ENCODE assay signal across 10 mouse cellular contexts in the genomic region with DNA sequence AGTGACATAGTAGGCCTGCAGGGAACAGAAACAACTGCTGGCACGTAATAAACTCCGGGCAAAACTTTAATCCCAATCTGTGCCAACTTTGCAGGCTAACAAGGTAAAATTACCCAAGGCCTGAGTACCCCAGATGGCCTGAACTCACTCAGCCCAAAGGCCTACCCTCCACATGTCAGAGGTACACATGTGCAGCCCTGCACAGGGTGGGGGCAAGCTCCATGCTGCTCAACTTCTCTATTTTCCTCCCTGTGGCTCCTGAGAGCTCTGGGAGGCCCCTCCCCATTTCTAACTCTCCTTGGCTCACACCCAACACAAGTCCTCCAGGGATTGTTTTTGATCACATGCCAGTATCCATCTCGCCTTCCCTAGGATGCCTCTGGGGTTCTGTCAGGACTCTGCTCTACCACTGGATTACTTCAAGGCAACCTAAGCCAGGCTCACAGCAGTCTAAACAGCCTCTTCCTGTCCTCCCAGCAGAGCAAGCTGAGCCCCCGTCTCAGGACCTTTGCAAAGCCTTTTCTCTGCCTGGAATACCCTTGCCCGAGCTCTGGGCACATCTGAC. TPM values are rescaled to one million over a fixed set of nuclear protein-coding genes. Genes with fewer than 3 reads are reported as not detected.
DNase-seq lines count a peak whose midpoint lies in the region; ATAC-seq and TF ChIP-seq lines count a peak whose summit lies in the region.
"Had no signal": no experiment of that assay in that cellular context is flagged by ENCODE, and none has a peak within 500 bp of the region (broad histone marks: within the 10 kb centered on the region; RNA-seq: fewer than 3 reads in every experiment).

No protein-coding gene starts in this region.

- H3K36me3 ChIP-seq in lung, embryonic 14.5 days (ENCODE audit: insufficient read depth) = no peaks in the 10 kb centered on the region
- no peaks in the 10 kb centered on the region for H3K36me3 ChIP-seq in hindbrain, embryonic 11.5 days (ENCODE audit: control insufficient read depth, insufficient read depth, low read length)
- H3K36me3 ChIP-seq in neural tube, embryonic 14.5 days (ENCODE audit: control insufficient read depth, insufficient read depth, low read length) = no peaks in the 10 kb centered on the region

- H3K27ac ChIP-seq in lung, embryonic 14.5 days (ENCODE audit: low read depth) = peak overlapping the region; percentile 88
- peak overlapping the region; percentile 43; the same call in 1 of the 2 replicates for H3K27ac ChIP-seq in hindbrain, embryonic 11.5 days (ENCODE audit: low read depth, low read length)
- peak overlapping the region; percentile 71 for H3K27ac ChIP-seq in neural tube, embryonic 14.5 days (ENCODE audit: low read depth, low read length)

- no peaks in the 10 kb centered on the region; the same call in none of the 2 replicates for H3K27me3 ChIP-seq in lung, embryonic 14.5 days (ENCODE audit: insufficient read depth, low read length)
- no peaks in the 10 kb centered on the region for H3K27me3 ChIP-seq in hindbrain, embryonic 11.5 days (ENCODE audit: control insufficient read depth, insufficient read depth, low read length)
- H3K27me3 ChIP-seq in neural tube, embryonic 14.5 days (ENCODE audit: control insufficient read depth, insufficient read depth, low read length) = peaks cover 2% of the 10 kb centered on the region; the same call in 1 of the 2 replicates

- H3K4me3 ChIP-seq in lung, embryonic 14.5 days (ENCODE audit: low read depth, low read length) = no peak overlapping the region
- no peak overlapping the region for H3K4me3 ChIP-seq in hindbrain, embryonic 11.5 days (ENCODE audit: low read depth, low read length)
- H3K4me3 ChIP-seq in neural tube, embryonic 14.5 days (ENCODE audit: low read depth, low read length) = no peak overlapping the region

- H3K9me3 ChIP-seq in lung, embryonic 14.5 days (ENCODE audit: low read depth, low read length) = no peaks in the 10 kb centered on the region
- H3K9me3 ChIP-seq in hindbrain, embryonic 11.5 days (ENCODE audit: control insufficient read depth, low read length) = no peaks in the 10 kb centered on the region
- no peaks in the 10 kb centered on the region for H3K9me3 ChIP-seq in neural tube, embryonic 14.5 days (ENCODE audit: control insufficient read depth, low read length)

- peak overlapping the region; percentile 50 for H3K4me2 ChIP-seq in lung, embryonic 14.5 days
- H3K4me2 ChIP-seq in hindbrain, embryonic 11.5 days (replicated peaks; ENCODE audit: low read depth, low read length) = no peak overlapping the region
- H3K4me2 ChIP-seq in neural tube, embryonic 14.5 days (ENCODE audit: low read depth, low read length) = 0 out of 2 replicates have a peak overlapping the region, but pooled peaks have one; percentile 23

- H3K4me1 ChIP-seq in lung, embryonic 14.5 days (ENCODE audit: insufficient read depth) = peaks cover 41% of the 10 kb centered on the region
- peaks cover 10% of the 10 kb centered on the region for H3K4me1 ChIP-seq in hindbrain, embryonic 11.5 days (replicated peaks; ENCODE audit: control insufficient read depth, insufficient read depth, low read length)
- H3K4me1 ChIP-seq in neural tube, embryonic 14.5 days (ENCODE audit: control insufficient read depth, insufficient read depth, low read length) = peaks cover 86% of the 10 kb centered on the region

- DNase-seq in adrenal gland, postnatal 10 days = peak; percentile 53
- no peak for DNase-seq in adrenal gland, postnatal 36 days
- peak; percentile 94 for DNase-seq in lung, embryonic 14.5 days
- DNase-seq in lung, postnatal 36 days = no peak
- DNase-seq in hindbrain, embryonic 11.5 days (ENCODE audit: low spot score) = no peak
- no peak for DNase-seq in right cerebral cortex, postnatal 25 days
- DNase-seq: thymus, postnatal 4 days had no signal

- peak; percentile 78 for ATAC-seq in lung, embryonic 14.5 days (ENCODE audit: insufficient read depth)
- peak; percentile 4; the same call in 1 of the 2 replicates for ATAC-seq in hindbrain, embryonic 11.5 days (ENCODE audit: low FRiP score)
- ATAC-seq in neural tube, embryonic 14.5 days (ENCODE audit: low read depth) = no peak
- no peak for ATAC-seq in CD4-positive, CD25-positive, alpha-beta regulatory T cell, adult 4 months
- ATAC-seq: activated CD4-positive, CD25-positive, alpha-beta regulatory T cell, adult 4 months had no signal

- peak overlapping the region; percentile 20; the same call in 1 of the 2 replicates for H3K9ac ChIP-seq in lung, embryonic 14.5 days
- no peak overlapping the region for H3K9ac ChIP-seq in hindbrain, embryonic 11.5 days (ENCODE audit: low read depth, low read length)
- H3K9ac ChIP-seq in neural tube, embryonic 14.5 days (replicated peaks; ENCODE audit: low read depth, low read length) = 0 out of 2 replicates have a peak overlapping the region, but pooled peaks have one; percentile 21

- TF ChIP-seq CTCF in lung, embryonic 14.5 days (IDR thresholded peaks at IDR 0.05; ENCODE audit: low read depth) = no peak

- WGBS in lung, embryonic 14.5 days = 29% methylated on average over 5 of the region's 5 CpGs
- 61% methylated on average over 5 of the region's 5 CpGs for WGBS in hindbrain, embryonic 11.5 days
- WGBS in neural tube, embryonic 14.5 days = 44% methylated on average over 5 of the region's 5 CpGs

RNA-seq across cellular contexts. Expression of a gene that starts 50.2 kb away (rescaled TPM):
- 10 to 100 TPM; 70.8 to 71.5 TPM for total RNA-seq in adrenal gland, postnatal 10 days (2021)
- total RNA-seq in adrenal gland, postnatal 36 days (2021) = 100 to 1,000 TPM in 1 of 2 experiments, 10 to 100 TPM in 1; 94.4 to 104 TPM
- polyA plus RNA-seq in lung, embryonic 14.5 days (2014; fragmentation: Nextera tagmentation; extraction: Ambion mirVana) = 9.9 and 10.9 TPM in 2 replicates
- polyA plus RNA-seq in hindbrain, embryonic 11.5 days (2014; fragmentation: Nextera tagmentation; extraction: Ambion mirVana) = 12.6 and 14.8 TPM in 2 replicates
- 15.4 and 16.3 TPM in 2 replicates for polyA plus RNA-seq in neural tube, embryonic 14.5 days (2014; fragmentation: Nextera tagmentation; extraction: Ambion mirVana)
- polyA plus RNA-seq in CD4-positive, CD25-positive, alpha-beta regulatory T cell, adult 4 months (2017; shearing (Covaris generic)) = 10 to 100 TPM; 15.9 to 19.7 TPM

Comparison
In these comparisons a context has a peak if more than half of its experiments do, and no peak if none do; other contexts are left out.
1. DNase-seq: peak in adrenal gland, postnatal 10 days (single experiment) and lung, embryonic 14.5 days (single experiment); none in adrenal gland, postnatal 36 days (0 of 2), lung, postnatal 36 days (single experiment), hindbrain, embryonic 11.5 days (single experiment) and right cerebral cortex, postnatal 25 days (single experiment).
2. ATAC-seq: peak in lung, embryonic 14.5 days (single experiment) and hindbrain, embryonic 11.5 days (single experiment); none in neural tube, embryonic 14.5 days (single experiment) and CD4-positive, CD25-positive, alpha-beta regulatory T cell, adult 4 months (single experiment).
3. Peak in every context shown above with its lines, with median percentiles within 50 percentile points of each other: H3K27ac ChIP-seq.